Mouse (Mus musculus) heart, adult 2 months (tissue): ENCODE results near the gene 1700020N01Rik.

Experiments used
- CTCF ChIP-seq: fragments of 200-600 bp; IDR thresholded peaks from 2 replicates; pipeline ENCODE4 v1.8.1; 2022; ENCODE audit warnings: antibody characterized with exemption, mild to moderate bottlenecking, moderate library complexity
- EP300 ChIP-seq: fragments of 200-500 bp; IDR thresholded peaks from 2 replicates; pipeline ENCODE4 v1.6.1; 2011; ENCODE audit warnings: low read depth, low read length, control low read depth; ENCODE audit not compliant: insufficient read depth
- POLR2A ChIP-seq: fragments of 200-500 bp; IDR thresholded peaks from 2 replicates; pipeline ENCODE4 v1.6.1; 2011; ENCODE audit warnings: mild to moderate bottlenecking, low read depth, low read length, control low read depth; ENCODE audit not compliant: insufficient read depth

DNA sequence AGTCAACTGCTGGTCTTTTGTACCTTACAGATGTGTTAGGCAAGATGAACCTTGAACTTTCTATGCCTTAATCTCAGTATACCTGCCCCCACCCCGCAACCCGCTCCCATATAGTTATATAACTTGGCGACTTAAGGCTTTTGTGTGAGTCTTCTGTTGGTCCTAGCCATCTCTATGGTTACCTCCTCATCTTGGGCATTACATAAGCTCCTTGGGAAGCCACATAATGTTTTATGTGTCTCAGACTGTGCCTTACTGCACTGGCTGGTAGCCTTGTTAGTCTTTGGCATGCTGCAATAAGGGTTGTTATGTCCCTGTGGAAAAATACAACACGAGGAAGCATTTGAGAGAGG is 39.3 kb upstream of the 1700020N01Rik start:
- TF ChIP-seq POLR2A (no peak), CTCF (no peak), EP300 (no peak)
